Mouse (Mus musculus) adrenal gland, postnatal 4 days (tissue): ENCODE data around the gene Cad. TPM values are rescaled to one million over a fixed set of nuclear protein-coding genes. Genes with fewer than 3 reads are reported as not detected.

Experiments
- DNase-seq, 2 experiments: peaks; one replicate each; pipeline ENCODE4 v3.0.0; 2021 to 2022; ENCODE audit warnings: low spot score in 2 of 2, mixed read lengths in 2 of 2
- total RNA-seq, 2 experiments: library from RNA; stranded (reverse); gene quantifications; 2 replicates each; pipeline ENCODE4 v1.2.3; 2021

Gene Cad
- total RNA-seq, 2 experiments from 2014 or later = 33.0 to 40.2 TPM

DNA sequence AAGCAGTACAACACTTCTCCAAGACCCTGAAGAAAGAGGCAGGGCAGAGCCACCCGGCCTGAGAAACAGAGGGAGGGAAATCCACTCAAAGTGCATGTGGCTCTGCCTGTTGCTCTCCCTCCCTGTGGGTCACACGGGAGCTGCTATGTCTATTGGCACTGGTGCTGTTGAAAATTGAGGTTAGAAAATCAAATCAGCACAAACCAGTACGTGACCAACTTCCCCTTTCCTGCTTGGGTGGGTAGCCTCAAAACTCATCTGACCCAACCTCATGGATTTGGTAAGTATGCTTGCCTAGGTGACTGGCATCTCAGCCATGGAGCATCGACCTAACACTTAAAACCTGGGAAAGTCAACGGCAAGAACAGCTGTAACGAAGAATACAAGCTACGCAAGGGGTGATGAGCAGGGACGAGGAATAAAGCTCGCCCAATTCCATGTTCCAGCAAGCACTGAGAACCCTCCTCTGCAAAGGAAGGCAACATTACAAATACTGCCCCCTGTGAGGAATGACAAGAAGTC lies 51.3 kb downstream of the Cad start, which contains the start of gene Dnajc5g:
TSS of gene Dnajc5g (plus strand) at position 472 of the 522 bp plus-strand sequence.
- DNase-seq = no peak

DNA sequence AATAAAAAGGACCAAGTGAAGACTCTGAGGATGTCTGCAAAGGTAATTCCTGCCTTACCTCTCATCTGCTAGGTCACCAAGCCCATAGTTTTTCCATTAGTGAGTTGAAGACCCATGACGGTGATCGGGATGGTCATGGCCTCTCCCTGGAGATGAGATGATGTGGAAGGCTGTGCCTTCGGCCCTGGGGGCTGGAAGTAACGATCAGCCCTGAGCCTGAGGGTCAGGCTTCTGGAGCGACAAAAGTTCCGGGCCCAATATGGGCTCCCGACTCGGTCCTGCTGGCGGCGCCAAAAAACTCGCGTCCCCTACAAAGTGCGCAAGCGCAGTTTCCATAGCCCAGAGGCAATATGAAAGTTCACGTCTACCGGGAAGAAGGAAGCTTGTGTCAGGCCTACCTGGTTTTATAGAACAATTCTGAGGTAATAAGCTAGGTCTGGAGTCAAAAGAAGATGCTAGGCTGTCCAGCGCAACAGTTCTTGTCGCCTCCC lies 53.5 kb downstream of the Cad start, which contains the start of gene Slc30a3:
TSS of gene Slc30a3 (minus strand) at position 238 of the 491 bp plus-strand sequence.
- DNase-seq = no peak

DNA sequence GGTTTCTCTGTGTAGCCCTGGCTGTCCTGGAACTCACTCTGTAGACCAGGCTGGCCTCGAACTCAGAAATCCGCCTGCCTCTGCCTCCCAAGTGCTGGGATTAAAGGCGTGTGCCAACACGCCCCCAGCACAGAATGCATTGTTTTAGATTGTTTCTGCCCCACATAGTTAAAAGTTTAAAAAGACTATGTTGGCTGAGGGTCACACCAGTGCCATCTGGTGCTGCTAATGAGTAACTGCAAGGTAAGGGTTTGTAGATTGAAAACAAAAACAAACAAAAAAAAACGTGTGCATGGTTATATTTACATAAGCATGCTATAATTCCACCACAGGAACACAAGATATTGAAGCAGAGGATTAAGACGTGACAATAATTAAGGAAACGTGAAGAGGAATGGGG lies 56.2 kb downstream of the Cad start:
- no peak for DNase-seq

DNA sequence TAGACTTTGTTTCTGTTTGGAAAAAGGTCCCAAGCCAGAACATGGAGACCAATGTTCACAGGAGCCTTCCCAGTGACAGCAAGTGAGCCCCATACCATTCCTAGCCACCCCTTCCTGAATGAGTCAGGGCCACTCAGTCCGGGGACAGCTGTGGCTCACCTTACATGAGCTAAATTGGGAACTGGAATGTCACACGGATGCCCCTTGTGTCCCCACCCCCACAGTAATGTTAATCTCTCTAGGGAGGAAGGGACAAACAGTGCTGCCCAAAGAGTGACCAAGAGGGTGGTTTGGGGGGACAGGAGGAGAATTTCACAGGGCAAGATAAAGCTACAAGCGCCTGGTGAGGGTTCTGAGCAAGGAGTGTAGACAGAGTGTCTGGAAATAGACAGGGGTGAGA lies 61.8 kb downstream of the Cad start, which contains the start of gene Trim54:
TSS of gene Trim54 (plus strand) at position 359 of the 400 bp plus-strand sequence.
- DNase-seq = no peak

DNA sequence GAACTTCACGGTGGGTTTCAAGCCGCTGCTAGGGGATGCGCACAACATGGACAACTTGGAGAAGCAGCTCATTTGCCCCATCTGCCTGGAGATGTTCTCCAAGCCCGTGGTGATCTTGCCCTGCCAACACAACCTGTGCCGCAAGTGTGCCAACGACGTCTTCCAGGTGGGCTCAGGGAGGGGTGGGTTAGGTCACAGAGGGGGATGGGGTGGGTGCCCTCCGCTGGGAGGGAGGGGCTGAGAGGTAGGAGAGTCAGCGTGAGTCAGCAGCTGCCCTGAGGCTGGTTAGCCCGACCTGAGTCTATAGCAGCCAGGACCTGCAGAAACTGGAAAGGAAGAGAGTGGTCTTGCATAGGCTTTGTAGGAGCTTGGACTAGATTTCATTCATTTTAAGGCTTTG lies 62.3 kb downstream of the Cad start:
- no peak for DNase-seq

DNA sequence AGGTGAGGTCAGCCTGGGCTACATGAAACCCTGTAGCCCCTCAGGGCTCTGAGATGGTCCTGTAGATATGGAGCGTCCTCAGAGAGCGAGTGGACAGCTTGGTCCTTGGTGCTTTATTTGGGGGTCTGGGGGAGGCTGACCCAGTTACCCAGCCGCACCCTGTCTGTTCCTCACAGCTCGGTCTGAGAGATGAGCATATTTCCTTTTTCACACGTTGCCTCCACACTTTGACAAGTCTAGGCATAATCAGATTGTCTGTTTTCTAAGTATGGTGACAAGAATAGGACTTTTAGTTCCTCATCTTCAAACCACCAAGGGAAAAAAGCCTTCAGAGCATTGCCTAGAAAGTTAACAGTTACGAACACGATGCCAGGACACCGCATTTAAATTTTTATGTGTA lies 66.5 kb downstream of the Cad start:
- no peak for DNase-seq

DNA sequence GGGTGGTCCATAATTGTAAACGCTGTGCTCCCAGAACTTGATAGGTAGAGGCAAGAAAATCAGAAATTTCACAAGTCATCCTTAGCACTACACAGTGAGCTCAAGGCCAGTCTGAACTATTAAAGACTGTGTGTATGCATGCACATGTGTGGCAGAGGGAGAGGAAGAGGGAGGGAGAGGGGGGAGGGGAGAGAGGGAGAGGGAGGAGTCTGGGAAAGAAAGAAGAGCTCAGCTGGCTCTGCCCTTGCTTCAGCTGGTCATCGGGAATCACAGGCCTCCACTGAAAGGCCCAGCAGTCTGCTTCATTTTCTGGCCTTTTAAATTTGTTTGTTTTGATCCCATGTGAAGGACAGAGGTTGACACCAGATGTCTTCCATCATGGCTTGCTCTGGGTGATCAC lies 68.9 kb downstream of the Cad start:
- DNase-seq = no peak

DNA sequence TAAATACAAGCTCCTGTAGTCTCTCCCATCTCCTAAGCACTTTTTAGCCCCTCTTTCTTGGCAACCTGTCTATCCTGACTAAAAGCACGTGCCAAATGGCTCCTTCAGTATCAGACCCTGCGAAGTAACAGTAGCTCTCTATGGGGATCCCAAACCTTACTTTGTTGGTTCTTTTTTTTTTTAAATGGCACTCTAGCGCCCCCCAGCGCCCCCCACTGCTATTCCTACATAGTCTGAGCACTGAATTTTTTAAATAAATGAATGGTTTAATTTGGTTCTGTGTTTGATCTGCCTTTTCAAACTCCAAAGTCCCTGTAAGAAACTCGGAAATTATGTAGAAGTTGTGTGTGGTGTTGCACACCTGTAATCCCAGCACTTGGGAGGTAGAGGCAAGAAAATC lies 71.5 kb downstream of the Cad start:
- DNase-seq = no peak

Other genes starting within 250 kb of the Cad start
- 10 to 100 TPM; 43.3 to 47.1 TPM for gene Mapre3, start 240.1 kb upstream of the Cad start, total RNA-seq
- gene Tmem214, start 186.8 kb upstream of the Cad start, total RNA-seq = 10 to 100 TPM; 61.2 to 63.4 TPM
- gene Agbl5, start 166.1 kb upstream of the Cad start, total RNA-seq = 10 to 100 TPM; 26.8 to 30.6 TPM
- 100 to 1,000 TPM; 196 to 201 TPM for gene Ost4, start 147.0 kb upstream of the Cad start, total RNA-seq
- 100 to 1,000 TPM; 100 to 114 TPM for gene Emilin1, start 141.4 kb upstream of the Cad start, total RNA-seq
- 10 to 100 TPM; 57.2 to 64.8 TPM for gene Khk, start 133.3 kb upstream of the Cad start, total RNA-seq
- gene Cgref1, start 109.2 kb upstream of the Cad start, total RNA-seq = 1 to 10 TPM; 3.5 to 6.0 TPM
- gene Preb, start 94.4 kb upstream of the Cad start, total RNA-seq = 100 to 1,000 TPM; 131 to 135 TPM
- under 1 TPM; 0.81 to 0.85 TPM for gene Tcf23, start 86.1 kb upstream of the Cad start, total RNA-seq
- 100 to 1,000 TPM; 109 to 115 TPM for gene Atraid, start 6.5 kb upstream of the Cad start, total RNA-seq
- gene Slc5a6, start 5.9 kb upstream of the Cad start, total RNA-seq = 10 to 100 TPM; 18.8 to 20.9 TPM
- gene Dnajc5g, start 51.5 kb downstream of the Cad start, total RNA-seq = not detected
- under 1 TPM; 0.34 to 0.50 TPM for gene Slc30a3, start 53.5 kb downstream of the Cad start, total RNA-seq
- gene Trim54, start 61.9 kb downstream of the Cad start, total RNA-seq = 1 to 10 TPM; 1.8 to 4.2 TPM
- gene Ucn, start 84.0 kb downstream of the Cad start, total RNA-seq = not detected
- gene Mpv17, start 99.5 kb downstream of the Cad start, total RNA-seq = 10 to 100 TPM; 51.9 to 52.7 TPM
- gene Gm29609, start 125.1 kb downstream of the Cad start, total RNA-seq = 1 to 10 TPM; 2.7 to 3.3 TPM
- 10 to 100 TPM; 87.2 to 88.0 TPM for gene Gtf3c2, start 125.4 kb downstream of the Cad start, total RNA-seq
- 100 to 1,000 TPM; 113 TPM for gene Snx17, start 138.4 kb downstream of the Cad start, total RNA-seq
- gene Eif2b4, start 138.7 kb downstream of the Cad start, total RNA-seq = 10 to 100 TPM; 36.8 to 41.9 TPM
- gene Zfp513, start 147.5 kb downstream of the Cad start, total RNA-seq = 10 to 100 TPM; 32.3 to 33.7 TPM
- 100 to 1,000 TPM; 107 to 117 TPM for gene Ppm1g, start 165.9 kb downstream of the Cad start, total RNA-seq
- 100 to 1,000 TPM; 113 TPM for gene Nrbp1, start 186.1 kb downstream of the Cad start, total RNA-seq
- gene Gm9970, start 186.5 kb downstream of the Cad start, total RNA-seq = 1 to 10 TPM in 1 of 2 experiments, under 1 TPM in 1; 0.98 to 1.0 TPM
- 1 to 10 TPM; 5.7 to 9.1 TPM for gene Krtcap3, start 196.9 kb downstream of the Cad start, total RNA-seq
- 10 to 100 TPM; 40.8 to 44.9 TPM for gene Ift172, start 236.3 kb downstream of the Cad start, total RNA-seq
- gene Fndc4, start 241.3 kb downstream of the Cad start, total RNA-seq = 10 to 100 TPM; 12.8 to 18.3 TPM
- gene Gckr, start 242.7 kb downstream of the Cad start, total RNA-seq = 10 to 100 TPM in 1 of 2 experiments, under 1 TPM in 1; 0.39 to 17.9 TPM